11 mouse cellular contexts compared by ENCODE assay signal in genomic region chr7:112690836-112691781, GRCm38 (mm10). TPM values are rescaled to one million over a fixed set of nuclear protein-coding genes. Genes with fewer than 3 reads are reported as not detected.
DNase-seq lines count a peak whose midpoint lies in the region; TF ChIP-seq lines count a peak whose summit lies in the region.
"Had no signal": no experiment of that assay in that cellular context is flagged by ENCODE, and none has a peak within 500 bp of the region (broad histone marks: within the 10 kb centered on the region; RNA-seq: fewer than 3 reads in every experiment).

No protein-coding gene starts in this region.

- peak overlapping the region; percentile 25 for H3K4me3 ChIP-seq in ES-Bruce4 (ENCODE audit: low read depth, low read length)
- H3K4me3 ChIP-seq: limb, embryonic 13.5 days; midbrain, embryonic 10.5 days had no signal

- peak; percentile 93 for DNase-seq in heart, adult 11 months
- no peak for DNase-seq in heart, postnatal 25 days (ENCODE audit: low spot score)
- peak; percentile 57 for DNase-seq in forelimb bud, embryonic 11.5 days (ENCODE audit: low read depth, low spot score)
- peak; percentile 65 to 86 for DNase-seq in kidney, postnatal 36 days
- no peak for DNase-seq in T-cell, adult 2 months (ENCODE audit: low spot score)
- DNase-seq in cerebellum, postnatal 4 days (ENCODE audit: low spot score in 2 of 2), result no peak
- no peak for DNase-seq in layer of hippocampus, postnatal 36 days
- DNase-seq: cerebellum, adult 18-20 months had no signal

- TF ChIP-seq POLR2A in ES-Bruce4 (IDR thresholded peaks at IDR 0.05; ENCODE audit: insufficient read depth, low read length), result no peak

- intact Hi-C loops in heart, postnatal 25 days (cut with DNase I), result loop anchor here (5.0 kb wide), 1 partner anchor 41 kb away; no protein-coding TSS in a partner anchor

- no peaks in the 10 kb centered on the region for H3K9me3 ChIP-seq in ES-Bruce4 (replicated peaks; ENCODE audit: control insufficient read depth, insufficient read depth, low read length, poor library complexity, severe bottlenecking)
- H3K9me3 ChIP-seq: limb, embryonic 13.5 days; midbrain, embryonic 10.5 days had no signal

- no peaks in the 10 kb centered on the region for H3K36me3 ChIP-seq in ES-Bruce4 (ENCODE audit: control insufficient read depth, insufficient read depth, low read length, poor library complexity, severe bottlenecking)
- H3K36me3 ChIP-seq: limb, embryonic 13.5 days; midbrain, embryonic 10.5 days had no signal

- H3K9ac ChIP-seq in ES-Bruce4 (ENCODE audit: low read depth, poor library complexity, severe bottlenecking), result peak overlapping the region; percentile 33
- H3K9ac ChIP-seq: limb, embryonic 13.5 days had no signal

- TF ChIP-seq CTCF in ES-Bruce4 (IDR thresholded peaks at IDR 0.05; ENCODE audit: low read depth, low read length), result no peak

- peak overlapping the region; percentile 93 for H3K27ac ChIP-seq in ES-Bruce4 (ENCODE audit: insufficient read depth, low read length)
- H3K27ac ChIP-seq: limb, embryonic 13.5 days; midbrain, embryonic 10.5 days had no signal

- peaks cover 19% of the 10 kb centered on the region for H3K4me1 ChIP-seq in ES-Bruce4 (ENCODE audit: control insufficient read depth, insufficient read depth, low read length)

- H3K27me3 ChIP-seq in ES-Bruce4 (ENCODE audit: control insufficient read depth, insufficient read depth, low read length, poor library complexity, severe bottlenecking), result no peaks in the 10 kb centered on the region
- H3K27me3 ChIP-seq: limb, embryonic 13.5 days had no signal

- peak; percentile 99 for TF ChIP-seq EP300 in ES-Bruce4 (IDR thresholded peaks at IDR 0.05; ENCODE audit: insufficient read depth, low read depth, low read length)

RNA-seq across cellular contexts. Expression of gene Tead1, which starts 12.0 kb away (rescaled TPM):
- total RNA-seq in heart, postnatal 25 days (2021), result 100 to 1,000 TPM; 181 to 186 TPM
- polyA plus RNA-seq in ES-Bruce4 (2011; ENCODE audit: insufficient read depth, insufficient read length, low read depth, missing spikeins), result 210 and 214 TPM in 2 replicates
- total RNA-seq in layer of hippocampus, postnatal 36 days (2021), result 10 to 100 TPM; 27.6 to 29.9 TPM

Comparison
In these comparisons a context has a peak if more than half of its experiments do, and no peak if none do; other contexts are left out.
1. DNase-seq: peak in heart, adult 11 months (single experiment), forelimb bud, embryonic 11.5 days (single experiment) and kidney, postnatal 36 days (2 of 2); none in heart, postnatal 25 days (single experiment), T-cell, adult 2 months (single experiment), cerebellum, postnatal 4 days (0 of 2) and layer of hippocampus, postnatal 36 days (0 of 2).
2. RNA of gene Tead1, which starts 12.0 kb away (total RNA-seq): 181 to 186 TPM in heart, postnatal 25 days; 27.6 to 29.9 TPM in layer of hippocampus, postnatal 36 days; every median in the first group is over 4 times any median in the second.